Mouse (Mus musculus) embryonic facial prominence, embryonic 14.5 days (tissue): ENCODE data around the gene Gm14151. TPM values are rescaled to one million over a fixed set of nuclear protein-coding genes. Genes with fewer than 3 reads are reported as not detected.

Experiments
- ATAC-seq: fragments of 200-750 bp; cut with Nextera tagmentation; 2 replicates; pipeline ENCODE4 v1.8.0; 2017; ENCODE audit warnings: low read depth, moderate number of reproducible peaks, moderate TSS enrichment
- DNase-seq: peaks from one replicate; pipeline ENCODE4 v3.0.0-alpha.2; 2015; ENCODE audit warnings: low spot score
- H3K27ac ChIP-seq: fragments of 300-500 bp; sonication (generic); replicated peaks from 2 replicates; pipeline ENCODE4 v1.5.1; 2014; ENCODE audit warnings: low read depth, mild to moderate bottlenecking, low read length, moderate library complexity
- H3K27me3 ChIP-seq: fragments of 300-500 bp; sonication (generic); replicated peaks from 2 replicates; pipeline ENCODE4 v1.6.1; 2014; ENCODE audit warnings: low read length; ENCODE audit not compliant: control insufficient read depth, insufficient read depth
- H3K36me3 ChIP-seq: fragments of 300-500 bp; sonication (generic); 2 replicates; pipeline ENCODE4 v1.6.1; 2014; ENCODE audit warnings: low read length, mixed read lengths; ENCODE audit not compliant: control insufficient read depth, insufficient read depth
- H3K4me1 ChIP-seq: fragments of 300-500 bp; sonication (generic); 2 replicates; pipeline ENCODE4 v1.6.1; 2014; ENCODE audit warnings: antibody characterized with exemption, low read length; ENCODE audit not compliant: control insufficient read depth, insufficient read depth
- H3K4me2 ChIP-seq: fragments of 300-500 bp; sonication (generic); 2 replicates; pipeline ENCODE4 v1.6.1; 2014; ENCODE audit warnings: low read depth, mild to moderate bottlenecking, low read length, moderate library complexity, mixed read lengths
- H3K4me3 ChIP-seq: fragments of 300-500 bp; sonication (generic); 2 replicates; pipeline ENCODE4 v1.5.1; 2014; ENCODE audit warnings: low read depth, mild to moderate bottlenecking, low read length
- H3K9ac ChIP-seq: fragments of 300-500 bp; sonication (generic); 2 replicates; pipeline ENCODE4 v1.6.1; 2014; ENCODE audit warnings: low read depth, mild to moderate bottlenecking, low read length, moderate library complexity, mixed read lengths
- H3K9me3 ChIP-seq: fragments of 300-500 bp; sonication (generic); 2 replicates; pipeline ENCODE4 v1.6.1; 2016; ENCODE audit warnings: low read length; ENCODE audit not compliant: control insufficient read depth
- WGBS: fragments of 180-500 bp; shearing (Covaris S2); extraction: QIAGEN DNeasy Blood & Tissue Kit; methylation state at CpG from one replicate; pipeline ENCODE4 v1.1.7; 2014; 5-methylcytosine and 5-hydroxymethylcytosine counted together
- polyA plus RNA-seq: library from polyadenylated mRNA; unstranded; fragments of >200 nt; fragmentation: Nextera tagmentation; extraction: Ambion mirVana; gene quantifications from 2 replicates; pipeline ENCODE4 v1.2.1, GENCODE M21; 2014

The Gm14151 gene
- polyA plus RNA-seq, 1 experiment from 2014 or later: not detected

GRCm38 (mm10) chr2:151037292-151037691 lies 54.9 kb downstream of the Gm14151 start:
- Histone ChIP-seq H3K4me3 (no peak overlapping the region; the same call in 1 of the 2 replicates), H3K9me3 (no peaks in the 10 kb centered on the region), H3K9ac (no peak overlapping the region), H3K27ac (no peak overlapping the region), H3K36me3 (no peaks in the 10 kb centered on the region), H3K4me1 (peaks cover 8% of the 10 kb centered on the region), H3K4me2 (peak overlapping the region; percentile 73; the same call in 1 of the 2 replicates), H3K27me3 (no peaks in the 10 kb centered on the region)
- 91% methylated on average over 1 of the region's 1 CpGs for WGBS
- ATAC-seq (no peak), DNase-seq (no peak)

Other genes starting within 250 kb of the Gm14151 start
- 65.9 and 72.5 TPM in 2 replicates for gene Abhd12, start 187.6 kb downstream of the Gm14151 start, polyA plus RNA-seq
- 30.0 and 34.7 TPM in 2 replicates for gene Gins1, start 186.9 kb downstream of the Gm14151 start, polyA plus RNA-seq
- 6.1 TPM in 2 replicates for gene Ninl, start 53.0 kb downstream of the Gm14151 start, polyA plus RNA-seq
- 39.0 and 39.3 TPM in 2 replicates for gene Nanp, start 53.0 kb downstream of the Gm14151 start, polyA plus RNA-seq
- not detected in 2 replicates for gene Gm14147, start 5.9 kb upstream of the Gm14151 start, polyA plus RNA-seq